In genomic region chr6:65021883-65022282, GRCm38 (mm10) we compare ENCODE assay signal across 24 mouse cellular contexts. TPM values are rescaled to one million over a fixed set of nuclear protein-coding genes. Genes with fewer than 3 reads are reported as not detected.
A peak's percentile ranks its signal among the peaks of the same experiment; 100 is the strongest.
DNase-seq lines count a peak whose midpoint lies in the region; ATAC-seq and TF ChIP-seq lines count a peak whose summit lies in the region.
"Had no signal": no experiment of that assay in that cellular context is flagged by ENCODE, and none has a peak within 500 bp of the region (broad histone marks: within the 10 kb centered on the region; RNA-seq: fewer than 3 reads in every experiment).

No protein-coding gene starts in this region.

- no peaks in the 10 kb centered on the region for H3K4me1 ChIP-seq in lung, embryonic 14.5 days (ENCODE audit: insufficient read depth)
- no peaks in the 10 kb centered on the region for H3K4me1 ChIP-seq in embryonic facial prominence, embryonic 11.5 days (ENCODE audit: control insufficient read depth, insufficient read depth, low read length)
- no peaks in the 10 kb centered on the region for H3K4me1 ChIP-seq in intestine, postnatal 0 days (replicated peaks; ENCODE audit: control insufficient read depth, insufficient read depth, low read length)
- H3K4me1 ChIP-seq in midbrain, embryonic 13.5 days (replicated peaks): no peaks in the 10 kb centered on the region
- H3K4me1 ChIP-seq: embryonic facial prominence, embryonic 12.5 days; forebrain, embryonic 12.5 days; hindbrain, embryonic 12.5 days had no signal

- peak overlapping the region; percentile 19 for H3K27ac ChIP-seq in lung, embryonic 14.5 days (ENCODE audit: low read depth)
- H3K27ac ChIP-seq in embryonic facial prominence, embryonic 11.5 days (replicated peaks; ENCODE audit: low read depth, low read length): no peak overlapping the region
- H3K27ac ChIP-seq in intestine, postnatal 0 days (ENCODE audit: low read depth, low read length): no peak overlapping the region
- no peak overlapping the region for H3K27ac ChIP-seq in midbrain, embryonic 13.5 days
- H3K27ac ChIP-seq: embryonic facial prominence, embryonic 12.5 days; forebrain, embryonic 12.5 days; heart, embryonic 13.5 days; hindbrain, embryonic 12.5 days; hindbrain, postnatal 0 days had no signal

- TF ChIP-seq CTCF in lung, embryonic 14.5 days (IDR thresholded peaks at IDR 0.05; ENCODE audit: low read depth): no peak
- no peak for TF ChIP-seq CTCF in intestine, postnatal 0 days (IDR thresholded peaks at IDR 0.05; ENCODE audit: low read depth)

- no peak overlapping the region for H3K4me2 ChIP-seq in lung, embryonic 14.5 days
- no peak overlapping the region for H3K4me2 ChIP-seq in embryonic facial prominence, embryonic 11.5 days (ENCODE audit: low read depth, low read length)
- no peak overlapping the region for H3K4me2 ChIP-seq in intestine, postnatal 0 days (replicated peaks; ENCODE audit: low read depth)
- H3K4me2 ChIP-seq in midbrain, embryonic 13.5 days (replicated peaks): no peak overlapping the region
- H3K4me2 ChIP-seq: embryonic facial prominence, embryonic 12.5 days; forebrain, embryonic 12.5 days; heart, embryonic 13.5 days; hindbrain, embryonic 12.5 days had no signal

- no peak overlapping the region for H3K4me3 ChIP-seq in lung, embryonic 14.5 days (ENCODE audit: low read depth, low read length)
- no peak overlapping the region for H3K4me3 ChIP-seq in embryonic facial prominence, embryonic 11.5 days (ENCODE audit: low read depth, low read length)
- H3K4me3 ChIP-seq in intestine, postnatal 0 days (ENCODE audit: low read depth, low read length): no peak overlapping the region
- H3K4me3 ChIP-seq in midbrain, embryonic 13.5 days (replicated peaks): no peak overlapping the region
- H3K4me3 ChIP-seq: embryonic facial prominence, embryonic 12.5 days; forebrain, embryonic 12.5 days; heart, embryonic 13.5 days; hindbrain, embryonic 12.5 days had no signal

- H3K27me3 ChIP-seq in lung, embryonic 14.5 days (ENCODE audit: insufficient read depth, low read length): no peaks in the 10 kb centered on the region
- H3K27me3 ChIP-seq in embryonic facial prominence, embryonic 11.5 days (ENCODE audit: control insufficient read depth, insufficient read depth, low read length): no peaks in the 10 kb centered on the region
- no peaks in the 10 kb centered on the region for H3K27me3 ChIP-seq in intestine, postnatal 0 days (replicated peaks; ENCODE audit: control insufficient read depth, insufficient read depth, low read length)
- H3K27me3 ChIP-seq in midbrain, embryonic 13.5 days: no peaks in the 10 kb centered on the region
- H3K27me3 ChIP-seq: embryonic facial prominence, embryonic 12.5 days; forebrain, embryonic 12.5 days; heart, embryonic 13.5 days; hindbrain, embryonic 12.5 days had no signal

- WGBS in lung, embryonic 14.5 days: 11% methylated on average over 4 of the region's 4 CpGs
- WGBS in embryonic facial prominence, embryonic 11.5 days: 8% methylated on average over 4 of the region's 4 CpGs
- WGBS in intestine, postnatal 0 days: 14% methylated on average over 4 of the region's 4 CpGs
- 10% methylated on average over 4 of the region's 4 CpGs for WGBS in midbrain, embryonic 13.5 days

- H3K9ac ChIP-seq in lung, embryonic 14.5 days: no peak overlapping the region
- no peak overlapping the region for H3K9ac ChIP-seq in embryonic facial prominence, embryonic 11.5 days (replicated peaks; ENCODE audit: low read length)
- no peak overlapping the region for H3K9ac ChIP-seq in intestine, postnatal 0 days (ENCODE audit: low read depth, low read length)
- no peak overlapping the region for H3K9ac ChIP-seq in midbrain, embryonic 13.5 days (replicated peaks)
- H3K9ac ChIP-seq: embryonic facial prominence, embryonic 12.5 days; forebrain, embryonic 12.5 days; heart, embryonic 13.5 days; hindbrain, embryonic 12.5 days had no signal

- H3K9me3 ChIP-seq in lung, embryonic 14.5 days (ENCODE audit: low read depth, low read length): no peaks in the 10 kb centered on the region
- no peaks in the 10 kb centered on the region for H3K9me3 ChIP-seq in embryonic facial prominence, embryonic 11.5 days (replicated peaks; ENCODE audit: control insufficient read depth, low read length)
- no peaks in the 10 kb centered on the region for H3K9me3 ChIP-seq in intestine, postnatal 0 days (ENCODE audit: control insufficient read depth)
- H3K9me3 ChIP-seq in midbrain, embryonic 13.5 days: no peaks in the 10 kb centered on the region
- H3K9me3 ChIP-seq: embryonic facial prominence, embryonic 12.5 days; forebrain, embryonic 12.5 days; G1E; hindbrain, embryonic 12.5 days had no signal

- H3K36me3 ChIP-seq in lung, embryonic 14.5 days (ENCODE audit: insufficient read depth): no peaks in the 10 kb centered on the region
- no peaks in the 10 kb centered on the region for H3K36me3 ChIP-seq in embryonic facial prominence, embryonic 11.5 days (replicated peaks; ENCODE audit: control insufficient read depth, insufficient read depth, low read depth, low read length)
- H3K36me3 ChIP-seq in intestine, postnatal 0 days (ENCODE audit: control insufficient read depth, insufficient read depth): no peaks in the 10 kb centered on the region
- no peaks in the 10 kb centered on the region for H3K36me3 ChIP-seq in midbrain, embryonic 13.5 days
- H3K36me3 ChIP-seq: embryonic facial prominence, embryonic 12.5 days; forebrain, embryonic 12.5 days; G1E; heart, embryonic 13.5 days; hindbrain, embryonic 12.5 days had no signal

- DNase-seq in lung, embryonic 14.5 days: peak; percentile 40
- no peak for DNase-seq in lung, postnatal 36 days
- DNase-seq in R1 (ENCODE audit: low read depth, low spot score): peak; percentile 99
- DNase-seq in embryonic facial prominence, embryonic 11.5 days (ENCODE audit: low spot score): peak; percentile 4
- DNase-seq in thymus, postnatal 36 days: no peak
- DNase-seq in gastrocnemius, adult 18-20 months (ENCODE audit: low spot score): no peak
- DNase-seq: adrenal gland, adult 8-10 months; adrenal gland, postnatal 36 days; B cell, adult 2 months; cerebellum, adult 2 months; cerebellum, postnatal 10 days; gastrocnemius, postnatal 36 days; heart, adult 11 months; heart, postnatal 4 days had no signal

- ATAC-seq in lung, embryonic 14.5 days (ENCODE audit: insufficient read depth): peak; percentile 44
- ATAC-seq in embryonic facial prominence, embryonic 11.5 days (replicated peaks; ENCODE audit: insufficient number of reproducible peaks, low FRiP score, low TSS enrichment, low read depth): no peak
- peak; percentile 56 for ATAC-seq in intestine, postnatal 0 days
- ATAC-seq in midbrain, embryonic 13.5 days: no peak
- ATAC-seq: CD4-positive, CD25-positive, alpha-beta regulatory T cell, adult 4 months; forebrain, embryonic 16.5 days; hindbrain, postnatal 0 days had no signal

RNA-seq across cellular contexts. Expression of gene Smarcad1, which starts 20.5 kb away (rescaled TPM):
- polyA plus RNA-seq in lung, embryonic 14.5 days (2014; fragmentation: Nextera tagmentation; extraction: Ambion mirVana): 87.2 and 92.2 TPM in 2 replicates
- 87.7 and 97.6 TPM in 2 replicates for polyA plus RNA-seq in embryonic facial prominence, embryonic 11.5 days (2014; fragmentation: Nextera tagmentation; extraction: Ambion mirVana)
- polyA plus RNA-seq in intestine, postnatal 0 days (2015; fragmentation: Nextera tagmentation; extraction: Ambion mirVana): 30.9 and 32.4 TPM in 2 replicates
- 116 and 119 TPM in 2 replicates for polyA plus RNA-seq in midbrain, embryonic 13.5 days (2015; fragmentation: Nextera tagmentation; extraction: Ambion mirVana)
- total RNA-seq in gastrocnemius, adult 18-20 months (2021): 1 to 10 TPM; 9.1 to 9.6 TPM

Comparison
In these comparisons a context has a peak if more than half of its experiments do, and no peak if none do; other contexts are left out.
1. DNase-seq: peak in lung, embryonic 14.5 days (single experiment), R1 (single experiment) and embryonic facial prominence, embryonic 11.5 days (single experiment); none in lung, postnatal 36 days (single experiment), thymus, postnatal 36 days (0 of 2) and gastrocnemius, adult 18-20 months (single experiment).
2. ATAC-seq: peak in lung, embryonic 14.5 days (single experiment) and intestine, postnatal 0 days (single experiment); none in embryonic facial prominence, embryonic 11.5 days (single experiment) and midbrain, embryonic 13.5 days (single experiment).